Mouse (Mus musculus): ENCODE measurements at regions not wholly inside any gene's neighbourhood (a gene's known extent, or its start where the extent isn't known, plus 50 kb on each side); places are given as distances from the start of the nearest gene placed in this dataset.
"Not testable (repeated sequence)": the region's sequence is repeated elsewhere in the genome, so short reads cannot be mapped to it uniquely, and the experiment has no call there.

GRCm38 (mm10) chr1:30548761-30549160 lies 325.0 kb downstream of the Phf3 start:
- not testable (repeated sequence) for DNase-seq (ENCODE audit: low spot score)

- DNase-seq (ENCODE audit: low spot score) = no peak
Observed at GRCm38 (mm10) chr1:30540088-30540698, 333.5 kb downstream of the Phf3 start.

GRCm38 (mm10) chr1:30536989-30537975 lies 336.4 kb downstream of the Phf3 start:
- no peak for DNase-seq (ENCODE audit: low spot score)

- no peak for DNase-seq (ENCODE audit: low spot score)
Observed at GRCm38 (mm10) chr1:30517348-30517747, 356.4 kb downstream of the Phf3 start.

GRCm38 (mm10) chr1:30515846-30516245 lies 357.9 kb downstream of the Phf3 start:
- DNase-seq (ENCODE audit: low spot score) = no peak

GRCm38 (mm10) chr1:30503224-30503623 lies 370.5 kb downstream of the Phf3 start:
- DNase-seq (ENCODE audit: low spot score) = no peak

DNA sequence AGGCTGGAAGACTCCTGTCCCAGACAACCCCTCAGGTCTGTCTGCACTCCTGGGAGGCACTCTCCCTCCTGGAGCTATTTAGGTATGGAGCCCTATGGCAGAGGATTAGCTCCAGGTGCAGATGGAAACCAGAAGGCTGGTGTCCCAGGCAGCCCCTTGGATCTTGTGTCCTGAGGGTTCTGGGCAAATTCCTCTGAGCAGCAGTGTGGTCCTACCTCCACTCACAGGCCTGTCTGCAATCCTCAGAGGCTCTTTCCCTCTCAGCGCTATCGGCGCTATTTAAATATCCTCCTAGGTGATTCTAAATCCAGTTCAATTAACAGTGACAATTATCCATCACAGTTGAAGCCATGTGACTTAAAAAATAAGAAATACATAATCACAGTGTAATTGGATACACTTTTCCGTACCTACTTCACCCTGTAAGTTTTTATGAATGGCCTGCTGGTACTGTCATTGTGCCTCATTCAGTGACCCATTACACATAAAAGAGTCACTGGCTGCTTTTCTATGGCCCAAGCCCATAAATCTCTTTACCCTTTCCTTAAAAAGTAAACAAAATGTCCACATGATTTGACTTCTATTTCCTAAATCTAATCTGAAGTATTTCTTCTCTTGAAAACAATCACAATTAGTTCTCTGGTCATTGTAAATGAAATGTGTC lies 413.3 kb downstream of the Phf3 start:
- DNase-seq (ENCODE audit: low spot score) = no peak

GRCm38 (mm10) chr1:30437964-30438363 lies 435.8 kb downstream of the Phf3 start:
- no peak for DNase-seq (ENCODE audit: low spot score)

- no peak for DNase-seq (ENCODE audit: low spot score)
Observed at GRCm38 (mm10) chr1:30416582-30416981, 457.1 kb downstream of the Phf3 start.

DNA sequence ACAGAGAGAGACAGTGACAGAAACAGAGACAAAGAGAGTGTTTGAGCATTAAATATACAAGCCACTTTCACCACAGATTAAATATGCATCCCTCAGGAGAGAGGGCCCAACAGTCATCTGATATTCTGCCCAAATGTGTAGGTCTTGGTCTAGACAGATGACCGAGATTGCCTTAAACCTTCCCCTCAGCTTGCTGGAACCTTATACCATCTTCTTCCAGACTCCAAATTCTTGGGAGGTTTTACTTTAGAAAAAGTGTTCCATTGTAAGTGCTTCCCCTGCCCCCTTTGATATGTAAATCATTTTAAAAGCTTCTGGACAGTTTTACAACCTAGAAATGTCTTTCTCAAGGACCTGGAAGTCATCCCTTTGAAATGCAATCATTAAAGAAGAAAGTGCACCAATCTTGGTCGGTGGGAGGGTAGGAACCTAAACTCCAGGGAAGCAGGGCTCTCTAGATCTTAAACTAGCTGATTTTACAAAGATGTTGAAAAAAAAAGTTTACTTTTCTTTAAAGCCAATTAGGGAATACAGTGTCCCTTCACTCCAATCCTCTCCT lies 458.8 kb downstream of the Phf3 start:
- no peak for DNase-seq (ENCODE audit: low spot score)

Data from c-Kit-positive CD71-positive TER-119-positive erythroid progenitor cells, embryonic 14.5 days (primary cell).